Mouse (Mus musculus) heart, embryonic 12.5 days (tissue): ENCODE results near the gene Syt12. TPM values are rescaled to one million over a fixed set of nuclear protein-coding genes. Genes with fewer than 3 reads are reported as not detected.

ENCODE experiments used
- ATAC-seq: fragments of 200-750 bp; cut with Nextera tagmentation; 2 replicates; pipeline ENCODE4 v1.8.0; 2017; ENCODE audit warnings: moderate TSS enrichment, moderate library complexity; ENCODE audit not compliant: insufficient number of reproducible peaks, low FRiP score
- H3K27ac ChIP-seq: fragments of 300-500 bp; sonication (generic); 2 replicates; pipeline ENCODE4 v1.5.1; 2016; ENCODE audit warnings: mild to moderate bottlenecking, moderate library complexity; ENCODE audit not compliant: poor library complexity, severe bottlenecking
- H3K27me3 ChIP-seq: fragments of 300-500 bp; sonication (generic); replicated peaks from 2 replicates; pipeline ENCODE4 v1.6.1; 2016; ENCODE audit warnings: mild to moderate bottlenecking, moderate library complexity
- H3K36me3 ChIP-seq: fragments of 300-500 bp; sonication (generic); 2 replicates; pipeline ENCODE4 v1.6.1; 2016; ENCODE audit warnings: mild to moderate bottlenecking, moderate library complexity
- H3K4me1 ChIP-seq: fragments of 300-500 bp; sonication (generic); replicated peaks from 2 replicates; pipeline ENCODE4 v1.6.1; 2016; ENCODE audit warnings: mild to moderate bottlenecking
- H3K4me2 ChIP-seq: fragments of 300-500 bp; sonication (generic); 2 replicates; pipeline ENCODE4 v1.6.1; 2016; ENCODE audit warnings: mild to moderate bottlenecking, moderate library complexity
- H3K4me3 ChIP-seq: fragments of 300-500 bp; sonication (generic); 2 replicates; pipeline ENCODE4 v1.5.1; 2016; ENCODE audit warnings: mild to moderate bottlenecking
- H3K9ac ChIP-seq: fragments of 300-500 bp; sonication (generic); 2 replicates; pipeline ENCODE4 v1.6.1; 2016; ENCODE audit warnings: mild to moderate bottlenecking, moderate library complexity
- H3K9me3 ChIP-seq: fragments of 300-500 bp; sonication (generic); replicated peaks from 2 replicates; pipeline ENCODE4 v1.6.1; 2016; ENCODE audit warnings: mild to moderate bottlenecking, moderate library complexity
- WGBS: fragments of 180-500 bp; shearing (Covaris S2); methylation state at CpG from one replicate; pipeline ENCODE4 v1.1.7; 2016; 5-methylcytosine and 5-hydroxymethylcytosine counted together
- polyA plus RNA-seq: library from polyadenylated mRNA; unstranded; fragments of >200 nt; fragmentation: Nextera tagmentation; extraction: Ambion mirVana; gene quantifications from 2 replicates; pipeline ENCODE4 v1.2.1, GENCODE M21; 2016

Syt12 gene
- polyA plus RNA-seq, 1 experiment from 2014 or later, result 1.3 TPM

- no peaks in the 10 kb centered on the region for H3K27me3 ChIP-seq
- H3K4me3 ChIP-seq, result no peak overlapping the region
- ATAC-seq, result 0 out of 2 replicates have a peak, but pooled peaks have one; percentile 30
- peaks cover 6% of the 10 kb centered on the region; the same call in 1 of the 2 replicates for H3K36me3 ChIP-seq
- peak overlapping the region; percentile 7; the same call in 1 of the 2 replicates for H3K4me2 ChIP-seq
- no peak overlapping the region for H3K9ac ChIP-seq
- H3K4me1 ChIP-seq, result peaks cover 40% of the 10 kb centered on the region
- H3K27ac ChIP-seq, result 0 out of 2 replicates have a peak overlapping the region, but pooled peaks have one; percentile 35
- 34% methylated on average over 10 of the region's 10 CpGs for WGBS
- H3K9me3 ChIP-seq, result no peaks in the 10 kb centered on the region; the same call in 1 of the 2 replicates
Observed at GRCm38 (mm10) chr19:4441621-4442161, 35.6 kb downstream of the Syt12 start.

DNA sequence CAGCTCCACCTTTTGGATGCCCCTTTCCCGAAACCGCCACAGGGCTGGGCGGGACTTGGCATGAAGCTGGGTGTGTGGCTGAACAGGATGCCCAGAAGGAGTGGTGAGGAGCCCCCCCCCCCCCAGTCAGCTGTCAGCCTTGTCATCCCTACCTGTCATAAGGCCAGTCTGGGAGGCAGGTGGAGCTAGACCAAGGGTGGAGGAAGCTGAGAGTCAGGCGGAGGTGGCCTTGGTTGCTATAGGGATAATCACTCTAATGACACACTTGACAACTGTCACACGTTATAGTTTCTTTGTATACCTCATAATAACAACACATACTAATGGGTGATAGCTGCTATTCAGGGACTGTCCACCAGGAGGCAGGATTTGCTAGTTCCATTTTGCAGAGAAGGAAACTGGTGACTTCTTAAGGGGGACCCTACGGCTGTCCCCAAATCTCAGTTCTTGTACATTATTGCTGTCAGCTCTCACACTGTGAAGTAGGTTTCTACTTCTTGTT lies 36.1 kb downstream of the Syt12 start:
- Histone ChIP-seq H3K36me3 (peaks cover 6% of the 10 kb centered on the region; the same call in 1 of the 2 replicates), H3K4me3 (no peak overlapping the region), H3K27ac (no peak overlapping the region), H3K4me1 (peaks cover 46% of the 10 kb centered on the region), H3K4me2 (peak overlapping the region; percentile 89; the same call in 1 of the 2 replicates), H3K9ac (no peak overlapping the region), H3K27me3 (no peaks in the 10 kb centered on the region), H3K9me3 (no peaks in the 10 kb centered on the region; the same call in 1 of the 2 replicates)
- WGBS, result 22% methylated on average over 6 of the region's 6 CpGs
- ATAC-seq, result no peak; the same call in 1 of the 2 replicates

GRCm38 (mm10) chr19:4440222-4440621 lies 37.0 kb downstream of the Syt12 start:
- H3K4me1 ChIP-seq, result peaks cover 49% of the 10 kb centered on the region
- peak overlapping the region; percentile 87 for H3K4me3 ChIP-seq
- peak overlapping the region; percentile 89 for H3K4me2 ChIP-seq
- no peak for ATAC-seq
- no peak overlapping the region for H3K27ac ChIP-seq
- 0 out of 2 replicates have a peak overlapping the region, but pooled peaks have one; percentile 87 for H3K9ac ChIP-seq
- peaks cover 6% of the 10 kb centered on the region for H3K36me3 ChIP-seq
- WGBS, result 10% methylated on average over 8 of the region's 8 CpGs
- H3K9me3 ChIP-seq, result no peaks in the 10 kb centered on the region; the same call in 1 of the 2 replicates
- H3K27me3 ChIP-seq, result no peaks in the 10 kb centered on the region

DNA sequence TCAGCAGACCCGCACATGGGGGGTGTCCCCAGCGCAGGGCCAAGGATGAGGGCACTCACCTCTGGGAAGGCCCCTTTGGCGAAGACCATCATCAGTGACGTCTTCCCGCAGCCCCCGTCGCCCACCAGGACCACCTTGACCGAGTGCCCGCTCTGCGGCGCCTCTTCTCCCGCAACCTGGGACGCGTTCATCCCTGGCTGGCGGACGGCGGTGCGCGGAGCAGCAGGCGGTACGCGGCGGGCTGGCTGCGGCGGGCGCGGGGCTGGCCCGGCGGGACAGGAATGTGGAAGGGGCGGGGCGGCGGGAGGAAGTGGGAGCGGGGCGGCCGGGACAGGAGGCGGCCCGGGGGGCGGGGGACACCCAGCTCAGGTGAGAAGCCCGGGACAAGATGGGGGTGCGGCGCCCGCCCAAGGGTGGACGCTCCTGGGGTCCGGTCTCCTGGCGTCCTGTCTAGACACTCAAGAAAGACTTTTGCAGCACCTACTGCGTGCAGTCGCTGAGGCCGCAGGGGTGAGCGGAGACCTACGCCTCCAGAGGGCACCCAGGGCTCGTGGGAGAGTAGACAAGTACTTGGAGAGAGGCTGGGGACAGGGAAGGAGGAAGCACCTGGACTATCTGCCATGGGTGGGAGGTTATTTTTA lies 38.0 kb downstream of the Syt12 start, which contains the start of gene Rhod:
Gene Rhod (minus strand): TSS at position 272 of the 641 bp plus-strand sequence.
- H3K9ac ChIP-seq, result peak within 1 kb of the TSS; percentile 87
- H3K4me1 ChIP-seq, result peaks cover 49% of the 10 kb centered on the region
- peak within 1 kb of the TSS; percentile 26 for H3K27ac ChIP-seq
- H3K9me3 ChIP-seq, result no peaks in the 10 kb centered on the region; the same call in 1 of the 2 replicates
- WGBS, result under 1% methylated on average over 50 of the region's 51 CpGs
- H3K4me3 ChIP-seq, result peak within 1 kb of the TSS; percentile 87
- peak within 1 kb of the TSS; percentile 89 for H3K4me2 ChIP-seq
- peak; percentile 58 for ATAC-seq
- H3K27me3 ChIP-seq, result no peaks in the 10 kb centered on the region
- H3K36me3 ChIP-seq, result peaks cover 8% of the 10 kb centered on the region

GRCm38 (mm10) chr19:4438791-4439160 lies 38.5 kb downstream of the Syt12 start:
- H3K27me3 ChIP-seq, result no peaks in the 10 kb centered on the region
- no peaks in the 10 kb centered on the region; the same call in 1 of the 2 replicates for H3K9me3 ChIP-seq
- H3K4me1 ChIP-seq, result peaks cover 49% of the 10 kb centered on the region
- peak overlapping the region; percentile 87 for H3K4me3 ChIP-seq
- H3K9ac ChIP-seq, result peak overlapping the region; percentile 87
- ATAC-seq, result no peak
- H3K27ac ChIP-seq, result peak overlapping the region; percentile 26
- WGBS, result 4% methylated on average over 8 of the region's 8 CpGs
- H3K36me3 ChIP-seq, result peaks cover 8% of the 10 kb centered on the region
- peak overlapping the region; percentile 89 for H3K4me2 ChIP-seq

GRCm38 (mm10) chr19:4437886-4438285 lies 39.4 kb downstream of the Syt12 start:
- Histone ChIP-seq H3K4me3 (no peak overlapping the region), H3K27me3 (no peaks in the 10 kb centered on the region), H3K9ac (0 out of 2 replicates have a peak overlapping the region, but pooled peaks have one; percentile 87), H3K27ac (no peak overlapping the region), H3K9me3 (no peaks in the 10 kb centered on the region), H3K36me3 (peaks cover 8% of the 10 kb centered on the region), H3K4me2 (peak overlapping the region; percentile 89), H3K4me1 (peaks cover 49% of the 10 kb centered on the region)
- 71% methylated on average over 6 of the region's 6 CpGs for WGBS
- no peak for ATAC-seq

- Histone ChIP-seq H3K9me3 (no peaks in the 10 kb centered on the region), H3K9ac (no peak overlapping the region), H3K36me3 (peaks cover 20% of the 10 kb centered on the region), H3K4me3 (no peak overlapping the region), H3K27ac (no peak overlapping the region), H3K4me1 (peaks cover 37% of the 10 kb centered on the region), H3K4me2 (no peak overlapping the region), H3K27me3 (no peaks in the 10 kb centered on the region)
- ATAC-seq, result no peak
- 30% methylated on average over 3 of the region's 3 CpGs for WGBS
Observed at GRCm38 (mm10) chr19:4436254-4436653, 41.0 kb downstream of the Syt12 start.

GRCm38 (mm10) chr19:4434999-4435398 lies 42.2 kb downstream of the Syt12 start:
- Histone ChIP-seq H3K27ac (no peak overlapping the region), H3K27me3 (no peaks in the 10 kb centered on the region), H3K4me3 (no peak overlapping the region), H3K9me3 (no peaks in the 10 kb centered on the region), H3K36me3 (peaks cover 33% of the 10 kb centered on the region), H3K4me2 (no peak overlapping the region), H3K4me1 (peaks cover 25% of the 10 kb centered on the region), H3K9ac (no peak overlapping the region)
- ATAC-seq, result no peak
- WGBS, result 89% methylated on average over 1 of the region's 1 CpGs

GRCm38 (mm10) chr19:4433756-4434155 lies 43.5 kb downstream of the Syt12 start:
- no peak overlapping the region for H3K4me2 ChIP-seq
- peaks cover 42% of the 10 kb centered on the region for H3K36me3 ChIP-seq
- peaks cover 16% of the 10 kb centered on the region for H3K4me1 ChIP-seq
- no peak for ATAC-seq
- no peak overlapping the region for H3K27ac ChIP-seq
- H3K27me3 ChIP-seq, result no peaks in the 10 kb centered on the region
- H3K4me3 ChIP-seq, result no peak overlapping the region
- H3K9ac ChIP-seq, result no peak overlapping the region
- no peaks in the 10 kb centered on the region for H3K9me3 ChIP-seq
- WGBS, result 81% methylated on average over 1 of the region's 1 CpGs

GRCm38 (mm10) chr19:4430091-4430620 lies 47.1 kb downstream of the Syt12 start:
- H3K36me3 ChIP-seq, result peaks cover 53% of the 10 kb centered on the region
- no peak overlapping the region for H3K4me3 ChIP-seq
- ATAC-seq, result no peak
- no peak overlapping the region for H3K4me2 ChIP-seq
- 86% methylated on average over 4 of the region's 4 CpGs for WGBS
- no peaks in the 10 kb centered on the region for H3K27me3 ChIP-seq
- no peaks in the 10 kb centered on the region for H3K4me1 ChIP-seq
- H3K27ac ChIP-seq, result no peak overlapping the region
- no peaks in the 10 kb centered on the region for H3K9me3 ChIP-seq
- H3K9ac ChIP-seq, result no peak overlapping the region
